Mouse (Mus musculus) T-cell, adult 2 months (primary cell): ENCODE results near the gene Aifm3.
"Not testable (repeated sequence)": the region's sequence is repeated elsewhere in the genome, so short reads cannot be mapped to it uniquely, and the experiment has no call there.

ENCODE experiments used
- DNase-seq: peaks from one replicate; pipeline ENCODE4 v3.0.0; 2022; ENCODE audit warnings: low spot score

Aifm3 gene

GRCm38 (mm10) chr16:17553910-17554685, 64.7 kb downstream of the Aifm3 start:
- DNase-seq = peak; percentile 78

- not testable (repeated sequence) for DNase-seq
These were observed 65.3 kb downstream of the Aifm3 start for GRCm38 (mm10) chr16:17554702-17555101.

- DNase-seq = no peak
These were observed 66.8 kb downstream of the Aifm3 start for GRCm38 (mm10) chr16:17556180-17556579.

- no peak for DNase-seq
These were observed 67.5 kb downstream of the Aifm3 start for GRCm38 (mm10) chr16:17556907-17557306.
